Mouse (Mus musculus): ENCODE data around the gene Gm29866.
"Not testable (repeated sequence)": the region's sequence is repeated elsewhere in the genome, so short reads cannot be mapped to it uniquely, and the experiment has no call there.

Gene Gm29866

DNA sequence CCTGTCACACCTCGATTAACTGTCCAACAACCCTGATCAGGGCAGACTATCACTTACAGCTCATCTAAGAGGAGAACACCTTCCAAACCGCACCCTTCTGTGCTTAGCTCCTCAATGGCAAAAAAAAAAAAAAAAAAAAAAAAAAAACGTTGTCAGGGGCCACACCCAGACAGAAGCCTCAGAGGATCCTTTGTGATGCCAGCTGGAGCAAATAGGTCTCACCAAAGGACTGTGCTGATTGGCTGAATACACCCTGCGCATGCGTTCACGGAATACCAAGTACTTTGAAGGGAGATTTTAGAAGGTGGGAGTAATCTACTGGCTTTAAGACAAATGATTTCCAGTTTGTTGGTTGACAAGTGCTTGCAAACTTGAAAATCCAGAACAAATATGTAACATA, at the start of gene Gm29866:
TSS of gene Gm29866 (minus strand) at position 101 of the 400 bp plus-strand sequence.
- not testable (repeated sequence) for DNase-seq
